Mouse (Mus musculus): ENCODE results near the gene Etfb.

Gene Etfb

DNA sequence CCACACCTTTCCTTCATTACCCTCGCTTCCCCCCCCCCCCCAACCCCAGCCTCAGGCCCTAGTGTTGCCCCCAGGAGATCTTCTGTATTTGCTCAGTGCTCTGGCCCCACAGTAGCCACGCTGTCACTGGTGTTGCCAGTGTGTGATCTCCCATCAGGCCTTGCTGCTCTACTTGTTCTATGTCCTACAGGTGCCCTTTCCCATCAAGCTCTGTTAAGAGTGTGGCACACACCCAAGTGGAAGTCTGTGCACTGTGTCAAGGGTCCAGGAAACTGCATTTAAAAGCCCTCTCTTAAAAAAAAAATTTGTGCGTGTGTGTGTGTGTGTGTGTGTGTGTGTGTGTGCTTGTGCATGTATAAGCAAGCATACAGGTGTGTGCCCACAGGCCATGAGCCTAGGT, 4.4 kb downstream of the Etfb start:
- no peak for DNase-seq (ENCODE audit: low read depth, low spot score)

DNA sequence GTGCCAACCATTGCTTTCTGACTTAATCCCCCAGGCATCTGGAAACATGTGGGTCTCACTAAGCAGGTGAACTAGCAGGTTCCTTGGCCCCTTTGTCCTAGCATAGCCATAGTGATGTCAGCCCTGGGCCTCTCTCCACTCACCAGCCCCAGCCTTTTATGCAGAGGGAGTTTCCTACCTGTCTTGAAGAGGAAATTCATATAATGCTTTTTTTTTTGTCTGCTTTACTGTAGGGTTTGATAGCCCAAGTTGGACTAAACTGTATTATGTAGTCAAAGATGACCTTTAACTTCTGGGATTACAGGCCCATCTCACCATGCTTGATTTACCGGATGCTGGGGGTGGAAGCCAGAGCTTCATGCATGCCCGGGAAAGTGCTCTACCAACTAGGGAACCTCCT, 5.9 kb downstream of the Etfb start:
- DNase-seq (ENCODE audit: low read depth, low spot score) = no peak

DNA sequence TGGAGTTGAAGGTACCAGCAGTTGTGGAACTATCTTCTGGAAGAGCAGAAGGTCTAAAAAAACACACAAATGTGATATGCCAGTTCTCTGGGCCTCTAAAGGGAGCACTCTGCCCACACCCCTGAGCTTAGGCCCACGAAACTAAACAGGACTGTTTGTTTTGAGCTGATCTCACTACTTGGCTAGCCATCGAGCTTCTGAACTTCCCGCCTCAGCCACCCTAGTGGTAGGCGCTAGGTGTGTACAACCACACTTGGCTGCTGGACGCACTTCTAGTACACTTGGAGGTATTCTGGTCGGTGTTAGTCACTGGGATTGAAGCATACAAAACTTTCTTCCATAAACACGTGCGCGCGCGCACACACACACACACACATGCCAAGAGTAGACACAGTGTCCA, 7.8 kb downstream of the Etfb start:
- no peak for DNase-seq (ENCODE audit: low read depth, low spot score)

DNA sequence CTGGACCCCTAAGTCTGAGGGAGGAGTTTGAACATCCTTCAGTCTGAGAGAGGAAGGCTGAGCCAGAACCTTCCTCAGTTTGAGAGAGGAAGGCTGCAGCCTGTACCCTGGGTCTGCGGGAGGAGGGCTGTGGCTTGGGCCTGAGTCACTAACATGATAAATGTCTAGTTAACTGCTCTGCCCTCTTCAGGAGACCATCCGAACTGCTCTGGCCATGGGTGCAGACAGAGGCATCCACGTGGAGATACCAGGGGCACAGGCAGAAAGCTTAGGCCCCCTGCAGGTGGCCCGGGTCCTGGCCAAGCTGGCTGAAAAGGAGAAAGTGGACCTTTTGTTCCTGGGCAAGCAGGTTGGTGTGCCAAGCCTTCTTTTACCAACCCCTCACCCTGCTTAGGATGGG, 8.7 kb downstream of the Etfb start:
- no peak for DNase-seq (ENCODE audit: low read depth, low spot score)

DNA sequence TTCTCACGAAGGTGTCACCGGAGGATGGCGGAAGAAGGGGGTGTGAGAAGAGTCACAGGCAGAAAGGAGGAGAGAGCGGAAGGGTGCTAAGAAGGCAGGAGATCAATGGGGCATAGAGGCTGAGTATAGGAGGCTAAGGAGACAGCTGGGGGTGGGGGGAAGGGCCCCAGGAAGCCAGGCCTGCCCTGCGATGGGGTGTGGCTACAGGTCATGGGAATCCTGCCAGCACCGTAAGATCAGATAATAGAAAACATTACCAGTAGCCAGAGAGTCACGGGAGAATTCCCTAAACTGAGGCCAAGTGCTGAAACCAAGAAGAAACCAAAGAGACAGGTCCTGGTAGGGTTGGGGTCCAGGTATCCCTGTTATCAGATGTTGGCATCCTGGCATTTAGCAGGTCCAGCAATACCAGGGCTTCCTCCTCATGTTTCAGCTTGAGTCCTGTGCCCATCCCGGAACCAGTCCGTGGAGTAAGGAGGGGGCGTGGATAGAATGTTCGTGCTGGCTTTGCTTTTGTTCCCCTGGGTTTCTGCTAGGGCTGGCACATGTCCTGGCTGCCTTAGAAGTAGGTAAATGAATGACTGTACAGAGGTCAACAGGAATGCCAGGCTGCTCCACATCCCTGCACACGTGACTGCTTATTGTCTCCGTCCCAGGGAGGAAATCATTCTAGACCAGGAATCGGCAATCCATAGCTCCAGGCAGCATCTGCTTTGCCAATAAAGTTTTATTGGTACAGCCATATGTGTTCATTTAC, 9.9 kb downstream of the Etfb start:
- no peak for DNase-seq (ENCODE audit: low read depth, low spot score)

DNA sequence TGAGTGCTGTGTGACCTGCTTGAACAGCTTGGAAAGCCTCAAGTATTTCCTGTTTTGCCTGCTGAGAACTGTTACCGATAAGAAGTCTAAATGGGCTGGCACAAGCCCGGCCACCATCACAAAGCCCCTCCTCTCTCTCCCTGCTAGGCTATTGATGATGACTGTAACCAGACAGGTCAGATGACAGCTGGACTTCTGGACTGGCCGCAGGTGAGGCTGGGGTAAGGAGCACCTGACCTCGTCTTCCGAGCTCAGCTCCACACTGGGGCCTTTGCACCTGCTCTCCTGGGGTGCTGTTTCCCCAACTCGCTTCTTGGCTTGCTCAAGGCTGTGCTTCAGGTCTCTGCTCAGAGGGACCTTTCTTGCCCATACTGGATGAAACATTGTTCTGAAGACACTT, 10.5 kb downstream of the Etfb start:
- DNase-seq (ENCODE audit: low read depth, low spot score) = no peak

DNA sequence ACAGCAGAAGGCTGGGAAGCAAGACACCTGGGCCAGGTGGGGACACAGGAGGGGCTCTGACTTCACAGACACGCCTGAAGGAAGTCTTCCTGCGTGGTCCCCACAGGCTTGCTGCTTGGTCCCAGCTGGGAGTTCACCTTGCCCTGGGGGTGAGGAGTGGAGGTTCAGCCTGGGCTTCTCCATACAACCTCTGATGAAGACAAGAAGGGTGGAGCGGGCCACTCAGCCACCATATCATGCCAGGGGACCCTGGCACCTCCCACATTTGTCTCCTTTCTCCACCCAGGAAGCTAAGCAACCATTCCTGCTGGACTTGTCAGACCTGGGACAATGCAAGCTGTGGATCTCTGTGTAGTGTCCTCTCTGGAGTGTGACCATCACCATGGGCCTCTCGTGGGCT, 19.0 kb downstream of the Etfb start, which contains the start of gene Vsig10l:
Gene Vsig10l (plus strand): TSS at position 301 of the 400 bp plus-strand sequence.
- DNase-seq (ENCODE audit: low read depth, low spot score) = no peak

DNA sequence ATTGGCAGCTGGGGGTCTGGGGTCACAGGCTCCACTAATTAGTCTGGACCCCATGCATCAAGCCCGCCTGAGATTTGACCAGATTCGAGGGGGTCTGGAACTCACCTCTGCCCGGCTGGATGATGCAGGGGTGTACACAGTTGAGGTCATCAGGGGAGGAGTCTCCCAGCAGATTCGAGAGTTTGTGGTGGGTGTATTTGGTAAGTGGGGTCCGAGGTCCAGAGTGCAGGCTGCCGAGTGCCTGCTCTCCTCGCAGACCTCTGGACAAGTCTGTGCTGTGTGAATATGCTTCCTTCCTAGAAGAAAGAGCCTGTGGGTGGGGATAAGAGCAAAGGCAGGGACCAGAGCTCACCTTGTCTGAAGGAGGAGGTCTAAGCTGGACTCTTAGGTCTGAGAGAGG, 20.1 kb downstream of the Etfb start:
- DNase-seq (ENCODE audit: low read depth, low spot score) = no peak

DNA sequence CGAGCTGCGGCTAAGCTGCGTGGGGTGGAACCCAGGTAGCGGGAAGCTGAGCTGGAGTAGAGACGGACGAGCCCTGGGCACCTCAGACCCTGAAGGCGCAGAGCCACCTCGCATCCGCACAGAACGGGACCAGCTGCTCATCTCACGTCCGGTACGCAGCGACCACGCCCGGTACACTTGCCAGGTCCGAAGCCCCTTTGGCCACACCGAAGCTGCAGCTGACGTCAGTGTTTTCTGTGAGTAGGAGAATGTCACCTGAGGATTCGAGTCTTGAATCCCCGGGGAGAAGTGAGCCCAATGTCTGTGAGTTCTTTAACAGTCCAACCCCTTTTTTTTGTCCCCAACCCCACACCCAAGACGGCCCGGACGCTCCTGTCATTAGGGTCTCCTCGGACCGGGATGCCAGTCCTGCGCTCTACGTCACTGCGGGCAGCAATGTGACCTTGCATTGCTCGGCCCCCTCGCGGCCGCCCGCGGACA, 21.0 kb downstream of the Etfb start:
- DNase-seq (ENCODE audit: low read depth, low spot score) = no peak

DNA sequence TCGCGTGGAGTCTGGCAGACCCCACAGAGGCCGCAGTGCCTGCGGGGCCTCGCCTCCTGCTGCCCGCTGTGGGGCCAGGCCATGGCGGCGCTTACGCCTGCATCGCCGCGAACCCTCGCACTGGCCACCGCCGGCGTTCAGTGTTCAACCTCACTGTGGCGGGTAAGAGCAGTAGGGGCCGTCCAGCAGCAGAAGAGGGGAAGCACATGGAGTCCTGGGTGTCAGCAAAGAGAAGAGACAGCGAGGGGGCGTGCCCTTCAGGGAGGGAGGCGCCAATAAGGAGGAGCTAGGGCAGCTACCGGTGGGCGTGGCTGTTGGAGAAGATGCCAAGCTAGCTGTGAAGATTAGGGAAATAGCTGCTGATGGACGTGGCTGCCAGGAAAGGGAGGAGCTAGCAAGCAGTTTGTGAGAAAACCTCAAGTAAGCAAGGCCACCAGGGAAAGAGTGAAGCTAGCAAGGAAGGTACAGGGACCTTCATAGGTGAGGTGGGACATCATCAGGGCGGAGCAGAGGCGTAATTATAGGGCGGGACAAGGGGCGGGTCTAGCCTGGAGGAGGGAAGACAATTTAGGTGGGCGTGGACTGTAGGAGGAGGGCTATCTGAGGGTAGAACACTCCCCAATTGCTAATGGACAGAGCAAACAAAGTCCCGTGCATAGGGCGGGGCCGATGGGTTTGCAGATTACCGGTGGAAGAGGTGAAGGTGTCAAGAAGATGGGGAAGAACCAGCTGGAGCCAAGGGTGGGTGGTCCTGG, 21.6 kb downstream of the Etfb start:
- peak; percentile 72 for DNase-seq (ENCODE audit: low read depth, low spot score)

DNA sequence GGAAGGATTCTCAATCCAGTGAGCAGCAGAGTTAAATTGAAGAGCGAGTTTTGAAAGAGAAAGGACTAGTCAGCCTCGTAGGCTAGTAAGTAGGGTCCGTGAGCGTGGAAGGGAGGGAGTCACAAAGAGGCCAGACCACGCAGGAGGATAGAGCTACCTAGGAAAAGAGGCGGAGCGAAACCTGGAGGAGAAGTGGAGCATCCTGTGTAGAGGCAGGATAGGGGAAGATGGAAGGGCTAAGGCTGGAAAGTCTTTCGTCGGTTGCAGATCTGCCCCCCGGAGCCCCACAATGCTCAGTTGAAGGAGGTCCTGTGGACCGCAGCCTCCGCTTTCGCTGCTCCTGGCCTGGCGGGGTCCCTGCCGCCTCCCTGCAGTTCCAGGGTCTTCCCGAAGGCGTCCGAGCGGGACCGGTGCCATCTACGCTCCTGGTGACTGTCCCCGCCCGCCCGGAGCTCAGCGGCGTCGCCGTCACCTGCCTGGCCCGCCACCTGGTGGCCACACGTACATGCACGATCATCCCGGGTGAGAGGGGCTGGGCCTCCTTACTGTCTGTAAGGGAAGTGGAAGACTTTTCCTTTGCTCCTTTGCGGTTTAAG, 22.3 kb downstream of the Etfb start:
- no peak for DNase-seq (ENCODE audit: low read depth, low spot score)

DNA sequence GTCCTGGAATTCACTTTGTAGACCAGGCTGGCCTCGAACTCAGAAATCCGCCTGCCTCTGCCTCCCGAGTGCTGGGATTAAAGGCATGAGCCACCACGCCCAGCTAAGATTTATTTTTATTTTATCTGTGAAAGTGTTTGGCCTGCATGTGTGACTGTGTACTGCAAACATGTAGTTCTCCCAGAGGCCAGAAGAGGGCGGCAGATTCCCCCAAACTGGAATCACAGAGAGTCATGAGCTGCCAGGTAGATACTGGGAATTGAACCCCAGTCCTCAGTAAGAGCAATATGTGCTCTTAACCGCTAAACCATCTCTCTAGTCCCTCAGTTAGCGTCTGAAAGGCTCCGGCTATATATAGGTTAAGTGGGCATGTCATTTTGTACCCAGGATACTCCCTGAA, 26.5 kb downstream of the Etfb start:
- DNase-seq (ENCODE audit: low read depth, low spot score) = no peak

DNA sequence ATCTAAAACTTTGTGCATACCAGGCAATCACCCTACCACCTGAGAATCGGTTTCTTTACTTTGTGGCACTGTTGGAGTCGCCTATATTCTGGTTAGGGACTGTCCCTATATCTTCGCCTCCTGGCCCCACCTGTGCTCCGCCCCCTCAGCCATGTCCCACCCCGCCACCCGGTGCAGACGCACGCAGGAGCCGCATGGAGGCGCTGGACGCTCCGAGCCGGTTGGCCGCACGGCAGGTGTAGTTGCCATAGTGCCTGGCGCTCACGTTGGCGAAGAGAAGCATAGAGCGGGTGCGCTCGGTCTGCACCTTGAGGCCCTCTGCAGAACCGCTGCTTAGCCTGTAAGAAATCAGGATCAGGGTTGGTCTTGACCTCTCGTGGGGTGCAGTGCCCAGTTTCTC, 31.8 kb downstream of the Etfb start:
- no peak for DNase-seq (ENCODE audit: low read depth, low spot score)

DNA sequence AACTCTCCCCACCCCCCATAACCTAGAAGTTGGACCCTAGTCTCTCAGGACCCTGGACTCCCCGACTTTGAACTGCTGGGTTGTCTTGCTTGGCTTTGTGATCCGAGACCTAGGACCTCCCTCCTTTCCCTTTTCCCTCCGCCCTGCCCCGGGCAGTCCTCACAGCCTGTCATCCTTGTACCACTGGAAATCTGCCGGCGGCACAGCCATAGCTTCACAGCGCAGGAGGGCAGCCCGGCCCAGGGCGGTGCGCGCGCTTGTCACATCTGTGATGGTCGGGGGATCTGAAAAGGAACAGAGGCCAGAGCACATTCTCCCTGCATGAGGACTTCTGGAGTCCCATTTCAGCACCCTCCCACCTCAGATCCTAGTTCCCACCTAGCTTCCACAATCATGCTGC, 32.5 kb downstream of the Etfb start:
- no peak for DNase-seq (ENCODE audit: low read depth, low spot score)

DNA sequence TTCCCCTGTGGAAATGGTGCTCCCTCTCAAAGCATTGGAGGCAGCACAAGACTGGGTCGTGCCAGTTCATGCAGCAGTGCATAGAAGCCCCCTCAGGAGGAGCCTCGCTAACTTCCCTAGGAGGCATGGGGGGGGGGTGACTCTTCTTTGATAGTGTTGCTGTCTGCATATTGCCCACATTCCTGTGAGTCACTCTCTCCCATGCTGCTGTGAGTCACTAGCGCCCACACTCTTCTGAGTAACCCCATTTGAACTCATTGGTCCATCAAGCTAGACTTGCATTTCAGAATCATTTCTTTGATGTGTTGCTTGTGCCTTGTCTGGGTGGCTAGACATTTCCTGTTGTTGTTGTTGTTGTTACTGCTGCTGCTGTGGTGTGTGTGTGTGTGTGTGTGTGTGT, 37.3 kb downstream of the Etfb start:
- no peak for DNase-seq (ENCODE audit: low read depth, low spot score)

DNA sequence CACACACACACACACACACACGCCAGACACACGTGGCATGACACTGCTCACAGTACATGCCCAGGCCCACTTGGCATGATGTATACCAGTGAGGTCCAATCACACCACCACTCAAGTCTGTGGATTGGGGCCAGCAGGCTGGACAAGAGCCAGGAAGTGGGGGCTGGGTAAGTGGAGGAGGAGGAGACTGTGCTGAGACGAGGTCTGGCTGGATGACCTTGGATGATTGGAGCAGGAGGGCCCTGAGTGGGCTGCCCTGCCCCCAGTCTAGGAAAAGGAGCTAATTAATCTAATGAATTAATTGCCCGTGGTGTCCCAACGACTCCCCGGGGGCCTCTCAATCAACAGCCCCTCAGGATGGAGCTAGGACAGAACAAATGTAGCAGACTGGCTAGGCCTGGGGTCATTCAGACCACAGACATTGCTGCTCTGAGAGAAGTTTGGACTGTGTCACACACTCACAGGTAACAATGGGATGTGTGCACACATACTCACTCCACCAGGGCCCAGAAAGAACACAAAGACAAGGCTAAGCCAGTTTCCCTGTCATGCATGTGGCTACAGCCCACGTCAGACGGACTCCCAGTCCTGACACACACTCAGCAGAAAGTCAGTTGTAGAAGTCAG, 38.3 kb downstream of the Etfb start:
- DNase-seq (ENCODE audit: low read depth, low spot score) = no peak

DNA sequence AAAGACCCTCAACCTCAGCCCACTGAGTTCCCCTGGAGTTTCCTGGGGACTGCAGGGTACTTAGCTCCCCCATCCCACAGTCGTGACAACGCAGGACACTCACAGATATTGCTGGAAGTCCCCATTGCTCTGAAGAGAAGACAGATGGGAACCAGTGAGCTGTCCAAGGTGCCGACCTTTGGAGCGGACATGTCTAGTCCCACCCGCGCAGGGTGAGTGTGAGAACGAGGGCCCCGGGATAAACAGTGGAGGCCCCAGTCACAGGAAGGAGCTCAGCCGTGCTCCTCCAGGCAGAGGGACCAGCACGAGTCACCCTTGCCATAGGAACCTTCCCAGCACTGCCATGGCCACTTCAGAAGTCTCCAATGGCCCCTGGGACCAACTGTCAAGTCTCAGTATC, 39.4 kb downstream of the Etfb start:
- DNase-seq (ENCODE audit: low read depth, low spot score) = no peak

DNA sequence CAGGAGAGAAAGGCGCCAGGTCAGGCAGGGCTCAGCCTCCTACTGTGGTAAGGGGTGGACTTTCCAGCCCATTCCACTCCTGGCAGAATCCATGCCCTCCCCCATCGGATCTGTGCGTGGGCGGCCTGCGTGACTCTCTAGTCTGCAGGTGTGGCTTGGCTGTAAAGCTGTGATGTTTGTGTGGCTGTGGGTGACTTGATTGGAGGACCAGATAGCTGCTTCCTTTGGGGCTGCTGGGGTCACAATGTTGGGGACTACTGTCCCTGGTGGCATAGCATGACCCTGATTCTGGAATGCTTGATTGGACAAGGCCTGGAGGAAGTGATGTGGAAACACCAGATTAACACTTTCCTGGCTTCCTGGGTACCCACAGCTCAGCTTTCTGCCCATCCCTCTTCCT, 44.8 kb downstream of the Etfb start:
- no peak for DNase-seq (ENCODE audit: low read depth, low spot score)

DNA sequence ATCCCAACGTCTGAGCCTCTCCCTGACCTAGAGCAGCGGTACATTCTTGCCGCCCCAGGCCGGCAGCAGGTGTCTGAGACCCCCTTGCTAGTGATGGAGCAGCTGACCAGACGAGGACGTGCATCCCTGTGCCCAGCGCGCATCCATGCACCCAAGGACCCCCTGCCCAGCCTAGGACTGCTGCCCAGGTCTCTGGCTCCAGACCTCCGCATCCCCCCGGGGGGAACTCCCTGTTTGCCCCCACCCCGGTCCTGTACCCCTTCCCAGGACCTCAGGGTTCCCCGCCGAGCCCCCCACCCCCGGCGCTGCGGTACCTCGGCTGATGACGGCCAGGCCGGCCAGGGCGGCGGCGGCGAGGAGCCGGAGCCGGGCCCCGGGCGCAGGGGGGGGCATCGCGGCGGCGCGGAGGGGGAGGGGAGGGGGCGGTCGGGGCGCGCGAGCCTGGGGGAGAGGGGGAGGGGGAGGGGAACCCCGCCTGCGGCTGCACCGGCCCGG, 45.8 kb downstream of the Etfb start, which contains the start of gene Iglon5:
Gene Iglon5 (minus strand): TSS at position 445 of the 495 bp plus-strand sequence.
- DNase-seq (ENCODE audit: low read depth, low spot score) = no peak

DNA sequence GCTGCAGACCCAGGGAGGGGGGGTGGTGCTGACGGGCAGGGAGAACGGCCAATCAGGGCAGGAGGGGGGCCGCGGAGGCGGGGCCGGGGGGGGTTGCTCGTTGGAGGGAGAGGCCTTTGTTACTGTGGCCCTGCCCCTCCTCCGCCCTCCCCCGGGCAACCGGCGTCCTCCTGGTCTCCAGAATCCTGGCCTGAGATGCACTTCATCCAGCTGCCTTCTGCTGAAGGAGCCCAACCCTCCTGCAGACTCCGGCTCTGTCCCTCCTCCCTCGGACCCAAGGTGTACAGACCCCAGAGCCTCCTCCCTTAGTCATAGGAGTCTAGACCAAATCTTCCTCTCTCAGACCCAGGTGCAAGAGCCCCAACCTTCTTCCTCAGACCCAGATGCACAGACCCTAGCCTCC, 46.3 kb downstream of the Etfb start:
- DNase-seq (ENCODE audit: low read depth, low spot score) = peak; percentile 69

DNA sequence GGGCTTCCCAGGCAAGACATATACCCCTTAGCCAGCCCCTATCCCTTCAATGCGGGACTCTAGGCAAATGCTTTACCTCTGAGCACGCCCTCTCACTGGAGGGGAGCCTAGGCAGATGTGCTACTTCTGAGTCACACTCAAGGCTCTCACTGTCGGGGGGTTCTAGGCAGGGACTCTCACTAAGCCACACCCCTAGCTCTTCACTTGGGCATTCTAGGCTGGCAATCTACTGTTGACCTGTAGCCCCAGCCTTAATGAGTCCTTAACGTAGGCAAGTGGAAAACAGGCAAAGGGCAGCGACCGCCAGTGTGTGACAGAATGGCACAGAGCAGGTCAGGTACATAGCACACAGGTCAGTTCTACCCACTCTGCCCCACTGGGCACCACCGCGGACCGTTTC, 47.0 kb downstream of the Etfb start:
- no peak for DNase-seq (ENCODE audit: low read depth, low spot score)
